Mouse (Mus musculus) heart, adult 2 months (tissue): Measurements from ENCODE around the gene Ephb1.

Experiments
- CTCF ChIP-seq: fragments of 200-600 bp; IDR thresholded peaks from 2 replicates; pipeline ENCODE4 v1.8.1; 2022; ENCODE audit warnings: antibody characterized with exemption, mild to moderate bottlenecking, moderate library complexity
- EP300 ChIP-seq: fragments of 200-500 bp; IDR thresholded peaks from 2 replicates; pipeline ENCODE4 v1.6.1; 2011; ENCODE audit warnings: low read depth, low read length, control low read depth; ENCODE audit not compliant: insufficient read depth
- POLR2A ChIP-seq: fragments of 200-500 bp; IDR thresholded peaks from 2 replicates; pipeline ENCODE4 v1.6.1; 2011; ENCODE audit warnings: mild to moderate bottlenecking, low read depth, low read length, control low read depth; ENCODE audit not compliant: insufficient read depth

DNA sequence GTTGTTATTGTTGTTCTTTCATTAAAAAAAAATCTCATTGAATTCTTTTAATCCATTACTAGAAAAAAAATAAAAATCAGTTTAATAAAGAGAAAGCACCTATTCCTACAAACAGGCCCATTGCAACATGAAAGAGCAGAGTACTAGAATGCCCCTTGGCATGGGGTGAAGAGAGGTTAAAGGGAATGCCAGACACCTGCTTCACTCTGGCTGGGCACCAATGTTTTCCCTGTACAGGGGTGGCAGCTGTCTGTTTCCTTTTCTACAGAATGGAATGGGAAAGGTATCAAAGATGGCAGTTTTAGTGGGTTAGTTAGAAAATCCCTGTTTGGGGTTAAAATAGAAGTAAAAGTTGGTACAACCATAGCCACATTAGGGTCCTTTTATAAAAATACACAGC lies 224.0 kb downstream of the Ephb1 start:
- no peak for TF ChIP-seq CTCF
- no peak for TF ChIP-seq EP300
- TF ChIP-seq POLR2A = no peak
